Mouse (Mus musculus) layer of hippocampus, postnatal 36 days (tissue): ENCODE data around the gene Zbtb8os. TPM values are rescaled to one million over a fixed set of nuclear protein-coding genes. Genes with fewer than 3 reads are reported as not detected.
A peak's percentile ranks its signal among the peaks of the same experiment; 100 is the strongest.
"Not testable (repeated sequence)": the region's sequence is repeated elsewhere in the genome, so short reads cannot be mapped to it uniquely, and the experiment has no call there.

ENCODE experiments used
- DNase-seq, 2 experiments: peaks; one replicate each; pipeline ENCODE4 v3.0.0; 2022
- total RNA-seq, 2 experiments: library from RNA; stranded (reverse); gene quantifications; 2 replicates each; pipeline ENCODE4 v1.2.3; 2021

Zbtb8os gene
- total RNA-seq, 2 experiments from 2014 or later, result 29.4 to 35.8 TPM

GRCm38 (mm10) chr4:129332846-129333245 lies 2.6 kb upstream of the Zbtb8os start:
- no peak for DNase-seq

- DNase-seq, result no peak
Observed at GRCm38 (mm10) chr4:129334677-129335215, 749 bp upstream of the Zbtb8os start.

GRCm38 (mm10) chr4:129336291-129336690 lies 796 bp downstream of the Zbtb8os start:
- DNase-seq, result no peak

- no peak for DNase-seq
Observed at GRCm38 (mm10) chr4:129339743-129340142, 4.2 kb downstream of the Zbtb8os start.

DNA sequence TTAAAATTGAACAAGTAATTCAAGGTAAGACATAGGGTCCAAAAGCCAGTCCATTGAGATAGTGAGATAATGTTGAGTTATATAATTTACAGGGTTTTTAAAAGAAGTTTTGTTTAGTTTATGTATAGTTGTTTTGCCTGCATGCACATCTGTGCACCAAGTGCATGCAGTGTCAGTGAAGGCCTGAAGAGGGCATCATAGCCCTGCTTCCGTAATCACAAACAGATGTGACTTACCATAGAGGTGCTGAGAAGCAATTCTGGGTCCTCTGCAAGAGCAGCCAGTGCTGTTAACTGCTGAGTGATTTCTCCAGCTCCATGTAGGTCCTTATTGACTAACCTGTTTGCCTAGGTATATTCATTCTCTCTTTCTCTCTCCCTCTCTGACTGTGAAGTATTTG lies 6.4 kb downstream of the Zbtb8os start:
- no peak for DNase-seq

DNA sequence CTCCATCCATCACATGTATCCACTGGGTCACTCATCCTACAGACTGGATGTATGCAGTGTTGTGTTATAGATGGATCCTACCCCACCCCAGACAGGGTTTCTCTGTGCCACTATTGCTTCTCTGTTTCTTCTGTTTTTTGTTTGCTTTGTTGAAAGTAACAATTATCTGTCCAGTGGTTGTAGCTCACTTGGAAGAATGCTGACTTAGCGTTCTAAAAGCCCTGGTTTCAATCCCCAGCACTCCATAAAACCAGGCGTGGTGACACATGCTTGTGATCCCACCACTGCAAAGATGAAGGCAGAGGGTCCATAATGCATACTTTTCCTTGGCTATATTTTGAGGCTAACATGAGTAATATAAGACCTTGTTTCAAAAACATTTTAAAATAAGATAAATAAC lies 7.2 kb downstream of the Zbtb8os start:
- DNase-seq, result no peak

- DNase-seq, result peak; percentile 34 to 46
Observed at GRCm38 (mm10) chr4:129346481-129347154, 11.1 kb downstream of the Zbtb8os start.

GRCm38 (mm10) chr4:129350644-129351043 lies 15.1 kb downstream of the Zbtb8os start:
- peak; percentile 25 to 45 for DNase-seq

DNA sequence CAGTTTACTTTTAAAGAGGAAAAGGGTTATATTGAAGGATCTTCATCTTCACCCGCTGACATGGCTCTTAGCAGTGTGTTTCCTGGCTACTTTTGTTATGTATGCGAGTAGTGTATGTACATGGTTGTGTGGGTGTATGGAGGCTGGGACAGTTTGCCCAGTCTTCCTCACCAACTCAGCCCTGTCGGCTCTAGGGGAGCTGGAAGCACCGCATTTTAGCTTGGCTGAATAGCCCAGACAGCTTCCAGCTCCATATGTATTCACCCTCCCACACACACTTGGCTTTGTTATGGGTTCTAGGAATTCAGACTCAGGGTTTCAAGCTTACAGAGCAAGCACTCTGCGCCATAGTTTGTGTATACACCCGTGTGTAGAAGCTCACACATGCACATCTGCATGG lies 15.6 kb downstream of the Zbtb8os start:
- DNase-seq, result peak; percentile 51

- DNase-seq, result no peak
Observed at GRCm38 (mm10) chr4:129353176-129353575, 17.7 kb downstream of the Zbtb8os start.

- no peak for DNase-seq
Observed at GRCm38 (mm10) chr4:129354236-129354635, 18.7 kb downstream of the Zbtb8os start.

DNA sequence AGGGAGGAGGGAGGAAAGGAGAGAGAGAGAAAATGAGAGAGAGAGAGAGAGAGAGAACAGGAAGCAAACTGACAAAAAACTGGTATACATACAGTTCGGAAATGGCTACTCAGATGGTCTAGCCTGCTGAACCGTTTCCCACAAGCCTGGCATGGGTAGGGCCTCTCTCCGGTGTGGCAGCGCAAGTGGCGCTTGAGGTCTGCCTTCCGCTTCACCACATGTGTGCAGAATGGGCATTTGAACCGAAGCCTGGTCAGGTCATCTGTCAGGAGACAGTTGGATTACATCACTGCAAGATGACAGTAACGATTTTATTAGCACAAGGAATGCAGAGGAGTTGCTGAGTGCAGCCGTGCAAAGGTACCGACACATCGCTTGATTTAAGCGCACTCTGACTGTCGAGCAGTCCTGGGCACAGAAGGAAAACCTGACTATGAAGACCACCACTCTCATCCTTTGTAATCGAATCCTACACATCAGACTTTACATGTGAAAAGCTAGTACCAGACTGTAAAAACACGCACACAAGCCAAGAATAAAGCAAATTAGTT lies 22.2 kb downstream of the Zbtb8os start:
- DNase-seq, result no peak

DNA sequence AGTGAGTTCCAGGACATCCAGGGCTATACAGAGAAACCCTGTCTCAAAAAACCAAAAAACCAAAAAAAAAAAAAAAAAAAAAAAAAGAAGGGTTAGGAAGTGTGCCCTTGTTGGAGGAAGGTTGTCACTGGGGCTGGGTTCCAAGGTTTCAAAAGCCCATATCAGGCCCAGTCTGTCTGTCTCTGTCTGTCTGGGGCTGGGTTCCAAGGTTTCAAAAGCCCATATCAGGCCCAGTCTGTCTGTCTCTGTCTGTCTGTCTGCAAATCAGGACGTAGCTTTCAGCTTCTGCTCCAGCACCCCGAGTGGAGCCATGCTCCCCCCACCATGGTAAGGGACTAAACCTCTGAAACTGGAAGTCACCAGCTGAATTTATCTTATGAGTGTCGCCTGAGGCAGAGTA lies 26.7 kb downstream of the Zbtb8os start:
- DNase-seq, result not testable (repeated sequence)

GRCm38 (mm10) chr4:129362771-129363170 lies 27.3 kb downstream of the Zbtb8os start:
- DNase-seq, result no peak

GRCm38 (mm10) chr4:129363463-129363862 lies 28.0 kb downstream of the Zbtb8os start:
- no peak for DNase-seq

DNA sequence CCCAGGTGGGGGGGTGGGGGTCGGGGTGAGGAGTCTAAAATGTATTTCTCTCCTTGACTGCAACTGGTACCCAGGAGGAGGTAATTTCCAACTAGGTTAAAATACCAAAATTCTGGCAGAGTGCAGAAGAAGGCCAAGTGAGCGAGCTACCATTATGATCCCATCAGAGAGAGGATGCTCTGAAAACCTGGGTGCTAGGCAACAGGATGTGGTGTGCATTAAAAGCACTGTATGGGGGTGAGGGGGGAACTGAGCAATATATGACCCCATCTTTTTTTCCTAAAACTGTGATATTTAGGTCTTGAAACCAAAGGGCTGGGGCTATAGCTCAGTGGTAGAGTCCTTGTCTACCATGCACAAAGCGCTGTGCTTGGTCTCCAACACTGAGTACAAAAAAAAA lies 28.9 kb downstream of the Zbtb8os start:
- DNase-seq, result no peak

DNA sequence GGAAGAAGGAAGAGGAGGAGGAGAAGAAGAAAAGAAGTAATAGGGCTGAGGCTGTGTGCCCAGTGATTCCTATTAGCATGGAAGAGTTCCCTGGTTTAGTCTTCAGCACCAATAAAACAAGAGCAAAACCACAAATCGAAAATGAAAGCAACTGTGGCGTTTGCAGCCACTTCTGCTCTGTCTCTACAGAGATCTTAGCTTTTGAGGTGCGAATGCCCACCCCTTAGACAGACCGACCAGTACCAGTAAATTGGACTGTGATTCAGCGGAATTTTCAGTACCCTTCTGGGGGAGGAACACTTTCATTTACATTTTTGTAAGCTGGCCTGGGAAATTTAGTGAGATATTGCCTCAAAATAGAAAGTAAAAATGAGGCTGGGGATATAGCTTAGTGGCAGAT lies 29.7 kb downstream of the Zbtb8os start:
- no peak for DNase-seq

GRCm38 (mm10) chr4:129371391-129371790 lies 35.9 kb downstream of the Zbtb8os start:
- DNase-seq, result no peak

GRCm38 (mm10) chr4:129373202-129373976 lies 37.9 kb downstream of the Zbtb8os start:
- no peak for DNase-seq

DNA sequence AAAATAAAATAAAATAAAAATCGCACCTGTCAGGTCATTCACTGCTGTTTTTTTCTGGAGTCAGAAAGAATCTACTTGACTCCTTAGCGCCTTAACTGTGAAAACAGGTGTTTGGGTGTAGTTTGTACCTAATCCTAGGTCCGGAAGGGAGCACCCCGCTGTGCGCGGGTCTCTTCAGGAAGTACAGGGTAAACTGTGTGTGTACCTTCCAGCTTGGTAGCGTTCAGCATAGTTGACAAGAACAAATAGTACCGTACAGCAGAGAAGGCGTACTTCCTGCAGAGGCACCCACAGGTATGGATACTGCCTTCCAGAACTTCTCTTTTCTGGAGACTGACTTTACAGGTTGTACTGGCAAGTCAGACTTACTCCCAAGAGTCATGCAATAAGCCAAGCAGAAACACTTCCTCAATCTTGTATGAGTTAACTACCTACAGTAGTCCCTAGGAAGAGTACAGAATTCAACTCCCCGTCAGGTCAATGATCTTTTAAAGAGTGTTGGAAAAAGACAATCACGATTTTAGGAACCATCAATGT lies 38.8 kb downstream of the Zbtb8os start:
- DNase-seq, result no peak

DNA sequence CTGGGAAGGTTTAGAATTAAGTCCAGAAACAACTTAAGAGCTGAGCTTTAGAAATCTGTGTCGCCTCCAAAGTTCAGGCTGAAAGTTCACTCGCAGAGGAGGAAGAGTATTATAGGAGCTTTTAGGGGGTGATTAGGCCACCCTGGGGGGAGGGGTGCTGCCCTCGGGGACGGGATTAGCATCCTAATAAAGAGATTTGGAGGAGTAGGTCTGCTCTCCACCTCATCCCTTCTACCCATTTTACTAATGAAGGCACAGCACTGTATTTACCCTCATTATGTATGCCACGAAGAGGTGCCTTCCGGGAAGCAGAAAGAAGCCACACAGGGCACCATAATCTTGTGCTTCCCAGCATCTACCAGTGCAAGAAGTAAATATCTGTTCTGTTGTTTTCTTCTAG lies 39.5 kb downstream of the Zbtb8os start:
- no peak for DNase-seq

DNA sequence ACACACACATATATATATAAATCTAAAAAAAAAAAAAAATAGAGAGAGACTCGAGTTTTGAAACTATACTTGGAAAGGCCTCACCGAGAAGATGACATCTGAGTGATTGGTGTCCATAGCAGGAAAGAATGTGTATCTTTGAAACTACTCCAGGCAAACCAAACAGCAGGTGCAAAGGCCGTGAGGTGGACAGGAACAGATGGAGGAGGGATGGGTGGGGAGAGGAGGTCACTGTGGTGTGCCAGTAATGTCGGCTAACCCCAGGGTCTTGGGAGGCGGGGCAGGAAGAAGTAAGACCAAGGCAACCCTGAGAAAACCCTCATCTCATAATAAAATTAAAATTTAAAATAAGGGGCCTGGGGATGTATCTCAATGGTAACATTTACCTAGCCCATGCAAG lies 40.3 kb downstream of the Zbtb8os start:
- no peak for DNase-seq

GRCm38 (mm10) chr4:129376961-129377545 lies 41.6 kb downstream of the Zbtb8os start:
- peak; percentile 19 to 24 for DNase-seq
